ENCODE assay signal across 8 mouse cellular contexts in the genomic region with DNA sequence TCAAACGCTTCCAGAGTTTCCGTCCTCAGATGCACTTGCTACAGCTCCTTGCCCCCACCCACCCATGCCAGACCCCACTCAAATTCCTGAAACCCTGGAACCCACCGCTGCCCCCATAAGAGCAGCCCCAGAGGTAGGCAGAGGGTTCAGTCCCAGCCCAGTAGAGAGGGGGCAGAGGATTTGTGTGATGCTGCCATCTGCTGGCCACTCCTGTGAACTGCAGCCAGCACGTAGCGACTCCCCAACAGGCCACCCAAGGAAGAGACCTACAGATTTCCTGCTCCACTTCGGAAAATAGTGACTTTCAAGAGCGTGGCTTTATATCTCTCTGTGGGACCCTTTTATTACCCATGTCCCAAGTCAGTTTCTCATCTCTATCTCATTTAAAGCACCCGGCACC. TPM values are rescaled to one million over a fixed set of nuclear protein-coding genes. Genes with fewer than 3 reads are reported as not detected.
DNase-seq lines count a peak whose midpoint lies in the region; TF ChIP-seq lines count a peak whose summit lies in the region.

No protein-coding gene starts in this region.

- peak; percentile 95 for TF ChIP-seq CTCF in cortical plate, adult 2 months (IDR thresholded peaks at IDR 0.05; ENCODE audit: extremely low read depth, insufficient read depth, low read length)

- H3K27ac ChIP-seq in cortical plate, adult 2 months (ENCODE audit: insufficient read depth, low read length), result no peak overlapping the region

- H3K4me1 ChIP-seq in cortical plate, adult 2 months (ENCODE audit: control insufficient read depth, insufficient read depth, low read length), result no peaks in the 10 kb centered on the region

- peak; percentile 82 to 86 for DNase-seq in cerebellum, postnatal 10 days
- DNase-seq in cerebellum, adult 11-12 months, result no peak
- peak; percentile 64 to 71 for DNase-seq in right cerebral cortex, adult 2 months (ENCODE audit: low spot score in 2 of 2)
- DNase-seq in right cerebral cortex, adult 18-20 months, result no peak
- peak; percentile 78 for DNase-seq in heart, postnatal 4 days
- peak; percentile 22 to 31 for DNase-seq in lung, adult 18-20 months
- peak; percentile 64 for DNase-seq in right cerebral cortex, postnatal 14 days

- TF ChIP-seq POLR2A in cortical plate, adult 2 months (IDR thresholded peaks at IDR 0.05; ENCODE audit: extremely low read depth, insufficient read depth, low read length), result no peak

- no peak overlapping the region for H3K4me3 ChIP-seq in cortical plate, adult 2 months (ENCODE audit: insufficient read depth, low read length)

RNA-seq across cellular contexts. Expression of a gene that starts 42.2 kb away (rescaled TPM):
- polyA plus RNA-seq in cortical plate, adult 2 months (2012; rRNA removed), result 1.7 and 2.2 TPM in 2 replicates
- 1 to 10 TPM; 1.7 to 2.3 TPM for total RNA-seq in heart, postnatal 4 days (2021)

RNA-seq across cellular contexts. Expression of a gene that starts 45.5 kb away (rescaled TPM):
- 7.5 and 8.2 TPM in 2 replicates for polyA plus RNA-seq in cortical plate, adult 2 months (2012; rRNA removed)
- total RNA-seq in heart, postnatal 4 days (2021), result not detected

Comparison
In these comparisons a context has a peak if more than half of its experiments do, and no peak if none do; other contexts are left out.
1. DNase-seq: peak in cerebellum, postnatal 10 days (2 of 2), right cerebral cortex, adult 2 months (2 of 2), heart, postnatal 4 days (single experiment), lung, adult 18-20 months (2 of 2) and right cerebral cortex, postnatal 14 days (single experiment); none in cerebellum, adult 11-12 months (single experiment) and right cerebral cortex, adult 18-20 months (single experiment).